Mouse (Mus musculus): ENCODE measurements around the gene Cnnm1.

DNA sequence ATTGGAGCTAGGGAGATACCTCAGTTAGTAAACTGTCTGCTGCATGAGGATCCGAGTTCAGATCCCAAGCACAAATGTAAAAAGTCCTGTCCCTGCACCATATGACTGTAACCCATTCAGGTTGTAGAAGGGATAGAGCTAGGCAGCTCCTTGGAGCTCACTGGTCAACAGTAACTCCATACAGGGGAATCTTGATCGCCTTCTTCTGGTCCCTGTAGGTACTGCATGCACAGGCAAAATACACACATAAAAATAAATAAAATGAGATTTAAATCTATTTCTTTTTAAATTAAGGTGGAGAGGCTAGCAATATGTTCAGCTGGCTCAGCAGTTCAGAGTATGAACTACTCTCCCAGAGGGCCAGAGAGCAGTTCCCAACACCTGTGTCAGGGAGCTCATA is 16.2 kb upstream of the Cnnm1 start:
- TF ChIP-seq BHLHE40 (IDR thresholded peaks at IDR 0.05; ENCODE audit: borderline replicate concordance, low read depth, low read length) (no peak), GATA1 (IDR thresholded peaks at IDR 0.05; ENCODE audit: low read depth, low read length) (no peak)
